Mouse (Mus musculus) embryonic fibroblast, embryonic 13.5 days (primary cell): Measurements from ENCODE around the gene Gm20696. TPM values are rescaled to one million over a fixed set of nuclear protein-coding genes. Genes with fewer than 3 reads are reported as not detected.

Experiments
- H3K27ac ChIP-seq: 2 replicates; pipeline ENCODE4 v1.5.1; 2012; ENCODE audit warnings: low read length, control low read depth, inconsistent platforms; ENCODE audit not compliant: insufficient read depth
- H3K4me1 ChIP-seq: 2 replicates; pipeline ENCODE4 v1.6.1; 2011; ENCODE audit warnings: low read length; ENCODE audit not compliant: control insufficient read depth, insufficient read depth
- H3K4me3 ChIP-seq: 2 replicates; pipeline ENCODE4 v1.5.1; 2011; ENCODE audit warnings: mild to moderate bottlenecking, control low read depth, low read length; ENCODE audit not compliant: insufficient read depth
- CTCF ChIP-seq: IDR thresholded peaks from 2 replicates; pipeline ENCODE4 v1.5.1; 2011; ENCODE audit warnings: mild to moderate bottlenecking, control low read depth, low read length, moderate library complexity, borderline replicate concordance; ENCODE audit not compliant: insufficient read depth
- POLR2A ChIP-seq: IDR thresholded peaks from 2 replicates; pipeline ENCODE4 v1.6.1; 2011; ENCODE audit warnings: low read depth, mild to moderate bottlenecking, control low read depth, low read length, moderate library complexity
- polyA plus RNA-seq: library from polyadenylated mRNA; stranded (reverse); fragments of >200 nt; gene quantifications from 2 replicates; pipeline ENCODE4 v1.2.4, GENCODE M21; 2011; ENCODE audit warnings: low read depth; ENCODE audit not compliant: missing spikeins, insufficient read length

Gm20696 gene
- polyA plus RNA-seq, 1 experiment = 5.2 TPM

GRCm38 (mm10) chr6:99663232-99663631, 3.4 kb downstream of the Gm20696 start:
- TF ChIP-seq POLR2A (no peak), CTCF (no peak)
- Histone ChIP-seq H3K4me1 (no peaks in the 10 kb centered on the region), H3K27ac (no peak overlapping the region)

DNA sequence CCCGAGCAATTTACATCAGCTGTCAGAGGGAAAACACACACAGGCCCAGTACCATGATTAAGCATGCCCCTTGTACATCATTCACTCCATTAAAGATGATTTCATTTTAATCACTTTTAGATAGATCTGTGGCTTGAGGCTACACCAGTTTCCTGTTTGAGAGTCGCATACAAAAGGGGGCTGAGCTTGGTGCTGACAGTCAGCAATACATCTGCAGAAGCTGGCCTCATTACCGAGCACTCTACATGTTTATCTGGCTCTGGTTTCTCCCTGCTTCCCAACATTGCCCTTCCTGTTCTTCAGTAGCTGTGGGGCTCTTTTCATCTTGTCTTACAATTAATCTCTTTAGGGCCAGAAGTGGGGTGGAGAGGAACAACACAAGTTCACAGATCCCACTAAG, 6.2 kb downstream of the Gm20696 start:
- TF ChIP-seq POLR2A (no peak), CTCF (no peak)
- Histone ChIP-seq H3K27ac (no peak overlapping the region), H3K4me3 (no peak overlapping the region), H3K4me1 (no peaks in the 10 kb centered on the region)

More at GRCm38 (mm10) chr6:99663232-99663631, 3.4 kb downstream of the Gm20696 start:
- no peak overlapping the region for H3K4me3 ChIP-seq

GRCm38 (mm10) chr6:99658586-99658985, 8.0 kb downstream of the Gm20696 start:
- Histone ChIP-seq H3K27ac (no peak overlapping the region), H3K4me3 (no peak overlapping the region), H3K4me1 (no peaks in the 10 kb centered on the region)
- TF ChIP-seq CTCF = no peak

GRCm38 (mm10) chr6:99656088-99656487, 10.5 kb downstream of the Gm20696 start:
- Histone ChIP-seq H3K27ac (no peak overlapping the region), H3K4me3 (no peak overlapping the region), H3K4me1 (no peaks in the 10 kb centered on the region)
- no peak for TF ChIP-seq CTCF
- no peak for TF ChIP-seq POLR2A

DNA sequence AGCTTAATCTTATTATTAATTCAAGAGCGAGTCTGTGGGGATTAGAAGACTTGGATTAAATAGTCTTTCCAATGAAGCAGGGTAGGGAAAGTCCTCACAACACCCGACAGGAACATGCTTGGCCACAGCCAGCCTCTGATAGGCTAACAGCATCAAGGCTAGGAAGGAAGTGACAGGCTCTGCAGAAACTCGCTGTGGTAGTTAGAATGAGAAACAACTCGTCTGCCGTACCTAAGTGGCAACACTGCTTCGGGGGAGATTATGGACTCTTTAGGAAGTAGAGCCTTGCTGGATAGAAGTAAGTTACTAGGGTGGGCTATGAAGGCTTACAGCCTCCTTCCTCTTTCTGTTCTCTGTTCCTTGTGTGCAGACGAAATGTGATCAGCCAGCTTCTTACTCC, 11.1 kb downstream of the Gm20696 start:
- TF ChIP-seq CTCF (no peak), POLR2A (no peak)
- Histone ChIP-seq H3K27ac (no peak overlapping the region), H3K4me3 (no peak overlapping the region), H3K4me1 (no peaks in the 10 kb centered on the region)

DNA sequence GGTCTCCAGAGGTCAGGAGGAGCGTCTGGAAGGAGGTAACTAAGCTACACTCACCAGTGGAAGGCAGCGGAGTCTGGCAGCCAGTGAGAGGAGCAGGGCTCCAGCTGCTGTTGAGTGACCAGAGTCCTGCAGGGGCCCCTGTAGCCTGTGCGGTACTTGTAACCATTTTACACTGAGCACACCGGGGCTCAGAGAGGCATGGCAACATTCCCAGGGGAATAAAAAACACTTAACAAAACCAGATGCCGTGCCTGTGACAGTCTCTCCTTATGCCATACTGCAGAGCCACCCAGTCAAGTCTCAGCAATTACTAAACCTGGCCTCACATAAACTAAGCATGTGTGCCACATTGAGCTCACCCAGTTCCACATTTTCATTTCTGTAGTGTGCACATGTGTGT, 12.3 kb downstream of the Gm20696 start:
- no peak for TF ChIP-seq CTCF
- no peak for TF ChIP-seq POLR2A
- Histone ChIP-seq H3K4me3 (no peak overlapping the region), H3K4me1 (no peaks in the 10 kb centered on the region), H3K27ac (no peak overlapping the region)

DNA sequence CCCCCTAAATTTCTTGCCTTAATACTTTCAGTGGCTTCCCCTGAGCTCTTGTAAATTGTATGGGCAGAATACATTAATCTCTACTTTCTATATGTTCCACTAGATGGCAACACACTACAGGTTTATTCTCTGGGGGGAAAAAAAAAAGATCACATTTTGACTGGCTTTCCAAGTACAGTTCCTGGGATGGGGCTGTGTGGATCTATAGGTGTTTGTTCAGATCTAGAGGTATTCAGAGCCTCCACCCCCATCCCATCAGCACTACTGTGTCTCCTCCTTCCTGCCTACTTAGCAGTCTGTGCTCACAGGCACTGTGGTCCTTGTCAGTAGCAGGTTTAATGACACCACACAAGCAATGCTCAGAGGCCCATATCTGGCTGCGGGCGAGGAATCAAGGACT, 14.3 kb downstream of the Gm20696 start:
- TF ChIP-seq POLR2A = no peak
- TF ChIP-seq CTCF = no peak
- Histone ChIP-seq H3K27ac (no peak overlapping the region), H3K4me1 (no peaks in the 10 kb centered on the region), H3K4me3 (no peak overlapping the region)

DNA sequence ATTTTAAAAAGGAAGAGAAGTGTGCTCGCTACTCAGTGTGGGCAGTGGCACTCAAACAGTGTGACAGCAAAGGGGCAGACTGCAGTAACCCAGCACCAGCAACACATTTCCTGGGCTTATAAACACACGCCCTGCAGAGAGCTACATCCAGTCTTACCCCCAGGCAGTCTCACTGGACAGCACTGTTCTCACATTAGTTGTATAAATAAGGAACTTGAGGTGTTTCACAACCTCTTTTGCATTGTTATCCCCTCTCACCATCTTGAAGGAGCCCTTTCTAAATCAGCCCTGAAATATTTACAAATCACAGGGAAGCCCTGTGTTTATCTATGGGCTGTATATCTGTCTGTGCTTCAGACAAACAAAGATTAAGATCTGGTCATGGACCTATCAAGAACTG, 17.3 kb downstream of the Gm20696 start:
- no peak overlapping the region for H3K27ac ChIP-seq
- no peak overlapping the region for H3K4me3 ChIP-seq

GRCm38 (mm10) chr6:99646344-99646743, 20.3 kb downstream of the Gm20696 start:
- no peaks in the 10 kb centered on the region for H3K4me1 ChIP-seq
- no peak overlapping the region for H3K27ac ChIP-seq
- no peak overlapping the region for H3K4me3 ChIP-seq
- TF ChIP-seq CTCF (no peak), POLR2A (no peak)

More for the DNA sequence above, 17.3 kb downstream of the Gm20696 start:
- H3K4me1 ChIP-seq = no peaks in the 10 kb centered on the region
- TF ChIP-seq CTCF (no peak), POLR2A (no peak)

DNA sequence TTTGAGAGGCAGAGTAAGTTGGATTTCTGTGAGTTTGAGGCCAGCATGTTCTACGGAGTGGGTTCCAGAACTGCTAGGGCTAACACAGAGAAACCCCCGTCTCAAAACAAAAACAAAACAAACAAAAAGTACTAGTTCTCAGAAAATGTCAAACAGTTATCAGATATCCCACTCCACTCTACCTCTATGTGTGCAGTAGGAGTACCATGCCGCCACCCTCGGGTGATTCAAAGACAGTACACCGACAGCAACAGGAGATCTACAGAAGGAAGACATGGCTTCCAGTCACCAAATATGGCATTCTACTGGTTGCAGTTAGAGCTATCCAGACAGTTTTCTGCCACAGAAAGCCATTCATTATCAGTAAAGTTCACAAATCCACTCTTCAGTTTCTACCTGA, 21.7 kb downstream of the Gm20696 start:
- H3K4me1 ChIP-seq = no peaks in the 10 kb centered on the region
- TF ChIP-seq POLR2A (no peak), CTCF (no peak)
- H3K27ac ChIP-seq = no peak overlapping the region
- H3K4me3 ChIP-seq = no peak overlapping the region

- H3K4me1 ChIP-seq = no peaks in the 10 kb centered on the region
- H3K27ac ChIP-seq = no peak overlapping the region
- TF ChIP-seq CTCF (no peak), POLR2A (no peak)
- no peak overlapping the region for H3K4me3 ChIP-seq
Measured at GRCm38 (mm10) chr6:99644386-99644785, 22.2 kb downstream of the Gm20696 start.
